In genomic region chr9:37242764-37243163, GRCm38 (mm10) we compare ENCODE assay signal across 17 mouse cellular contexts. TPM values are rescaled to one million over a fixed set of nuclear protein-coding genes. Genes with fewer than 3 reads are reported as not detected.
DNase-seq lines count a peak whose midpoint lies in the region; ATAC-seq lines count a peak whose summit lies in the region.
"Had no signal": no experiment of that assay in that cellular context is flagged by ENCODE, and none has a peak within 500 bp of the region (broad histone marks: within the 10 kb centered on the region; RNA-seq: fewer than 3 reads in every experiment).

No protein-coding gene starts in this region.

- DNase-seq in lung, postnatal 36 days = peak; percentile 13
- DNase-seq in lung, postnatal 4 days = no peak
- DNase-seq in urinary bladder, adult 2 months (ENCODE audit: low spot score) = no peak
- no peak for DNase-seq in left cerebral cortex, adult 9 months (ENCODE audit: low spot score in 2 of 2)
- DNase-seq: adrenal gland, postnatal 10 days; cerebellum, adult 18-20 months; cerebellum, adult 9-10 months; cerebellum, postnatal 14 days; forebrain, postnatal 0 days; gastrocnemius, postnatal 25 days; heart, postnatal 4 days had no signal

- ATAC-seq in granulocyte monocyte progenitor cell, adult 5-6 weeks (replicated peaks; ENCODE audit: poor library complexity, severe bottlenecking) = peak; percentile 58
- ATAC-seq in megakaryocyte progenitor cell, adult 5-6 weeks (replicated peaks; ENCODE audit: poor library complexity) = peak; percentile 59
- ATAC-seq: forebrain, embryonic 14.5 days; forebrain, postnatal 0 days; hindbrain, postnatal 0 days; inflammation-experienced regulatory T-cells, adult 6 months; Patski had no signal

RNA-seq across cellular contexts. Expression of gene Slc37a2, which starts 12.8 kb away (rescaled TPM):
- total RNA-seq in granulocyte monocyte progenitor cell, adult 5-6 weeks (2014; fragmentation: Nextera tagmentation) = 0.81 TPM in 1 of 2 replicates, not detected in the other
- 0.34 and 0.52 TPM in 2 replicates for total RNA-seq in granulocyte monocyte progenitor cell, adult 5-6 weeks (2017)
- total RNA-seq in megakaryocyte progenitor cell, adult 5-6 weeks (2015) = 0.15 and 0.37 TPM in 2 replicates
- 0.37 and 0.50 TPM in 2 replicates for total RNA-seq in megakaryocyte progenitor cell, adult 5-6 weeks (2017)
- 4.7 and 5.2 TPM in 2 replicates for polyA plus RNA-seq in urinary bladder, adult 2 months (2012; rRNA removed)

RNA-seq across cellular contexts. Expression of gene Tmem218, which starts 34.7 kb away (rescaled TPM):
- 2.0 and 4.1 TPM in 2 replicates for total RNA-seq in granulocyte monocyte progenitor cell, adult 5-6 weeks (2014; fragmentation: Nextera tagmentation)
- total RNA-seq in granulocyte monocyte progenitor cell, adult 5-6 weeks (2017) = 1.9 and 4.2 TPM in 2 replicates
- total RNA-seq in megakaryocyte progenitor cell, adult 5-6 weeks (2015) = 3.5 and 4.4 TPM in 2 replicates
- total RNA-seq in megakaryocyte progenitor cell, adult 5-6 weeks (2017) = 4.2 and 5.3 TPM in 2 replicates
- polyA plus RNA-seq in urinary bladder, adult 2 months (2012; rRNA removed) = 4.4 and 5.3 TPM in 2 replicates
